13 mouse cellular contexts compared by ENCODE assay signal in genomic region chr11:65386291-65387061, GRCm38 (mm10).
A peak's percentile ranks its signal among the peaks of the same experiment; 100 is the strongest.
DNase-seq lines count a peak whose midpoint lies in the region; ATAC-seq lines count a peak whose summit lies in the region.
"Had no signal": no experiment of that assay in that cellular context is flagged by ENCODE, and none has a peak within 500 bp of the region (broad histone marks: within the 10 kb centered on the region; RNA-seq: fewer than 3 reads in every experiment).

No protein-coding gene starts in this region.

- H3K9me3 ChIP-seq in lung, embryonic 16.5 days (ENCODE audit: control insufficient read depth, low read length) = no peaks in the 10 kb centered on the region
- H3K9me3 ChIP-seq in stomach, embryonic 16.5 days (replicated peaks; ENCODE audit: control insufficient read depth, low read length) = no peaks in the 10 kb centered on the region
- H3K9me3 ChIP-seq in midbrain, embryonic 14.5 days (ENCODE audit: control insufficient read depth, low read length) = no peaks in the 10 kb centered on the region
- H3K9me3 ChIP-seq: midbrain, embryonic 12.5 days had no signal

- no peaks in the 10 kb centered on the region for H3K36me3 ChIP-seq in lung, embryonic 16.5 days (ENCODE audit: control insufficient read depth, insufficient read depth, low read length)
- H3K36me3 ChIP-seq in stomach, embryonic 16.5 days (ENCODE audit: control insufficient read depth, insufficient read depth, low read length) = no peaks in the 10 kb centered on the region
- no peaks in the 10 kb centered on the region for H3K36me3 ChIP-seq in midbrain, embryonic 14.5 days (ENCODE audit: control insufficient read depth, insufficient read depth, low read length)
- H3K36me3 ChIP-seq: midbrain, embryonic 12.5 days had no signal

- peak; percentile 24 for DNase-seq in adrenal gland, postnatal 14 days
- no peak for DNase-seq in adrenal gland, postnatal 4 days (ENCODE audit: low spot score in 2 of 2)
- DNase-seq in lung, postnatal 14 days = no peak
- DNase-seq in kidney, postnatal 10 days = peak; percentile 76
- DNase-seq in midbrain, embryonic 14.5 days = no peak
- no peak for DNase-seq in right cerebral cortex, adult 2 months (ENCODE audit: low spot score in 2 of 2)
- DNase-seq: gastrocnemius, postnatal 36 days; layer of hippocampus, adult 9-11 months; right cerebral cortex, postnatal 14 days; thymus, postnatal 4 days had no signal

- H3K9ac ChIP-seq in lung, embryonic 16.5 days (ENCODE audit: low read length) = no peak overlapping the region
- no peak overlapping the region for H3K9ac ChIP-seq in stomach, embryonic 16.5 days (ENCODE audit: low read length)
- no peak overlapping the region for H3K9ac ChIP-seq in midbrain, embryonic 14.5 days (replicated peaks; ENCODE audit: low read length)
- H3K9ac ChIP-seq: midbrain, embryonic 12.5 days had no signal

- no peaks in the 10 kb centered on the region for H3K27me3 ChIP-seq in lung, embryonic 16.5 days (ENCODE audit: control insufficient read depth, insufficient read depth, low read depth, low read length)
- H3K27me3 ChIP-seq in stomach, embryonic 16.5 days (ENCODE audit: control insufficient read depth, insufficient read depth, low read length) = no peaks in the 10 kb centered on the region
- H3K27me3 ChIP-seq in midbrain, embryonic 14.5 days (ENCODE audit: control insufficient read depth, insufficient read depth, low read length) = no peaks in the 10 kb centered on the region
- H3K27me3 ChIP-seq: midbrain, embryonic 12.5 days had no signal

- H3K27ac ChIP-seq in lung, embryonic 16.5 days (ENCODE audit: low read length) = no peak overlapping the region
- no peak overlapping the region for H3K27ac ChIP-seq in stomach, embryonic 16.5 days (ENCODE audit: low read length)
- no peak overlapping the region for H3K27ac ChIP-seq in midbrain, embryonic 14.5 days (replicated peaks; ENCODE audit: low read depth, low read length)
- H3K27ac ChIP-seq: midbrain, embryonic 12.5 days had no signal

- 23% methylated on average over 14 of the region's 14 CpGs for WGBS in lung, embryonic 16.5 days
- 27% methylated on average over 14 of the region's 14 CpGs for WGBS in stomach, embryonic 16.5 days
- WGBS in midbrain, embryonic 14.5 days = 68% methylated on average over 14 of the region's 14 CpGs

- H3K4me1 ChIP-seq in lung, embryonic 16.5 days (replicated peaks; ENCODE audit: control insufficient read depth, insufficient read depth, low read length) = peaks cover 7% of the 10 kb centered on the region
- 0 out of 2 replicates have a peak, but pooled peaks cover 5% of the 10 kb centered on the region for H3K4me1 ChIP-seq in stomach, embryonic 16.5 days (ENCODE audit: control insufficient read depth, insufficient read depth, low read length)
- no peaks in the 10 kb centered on the region for H3K4me1 ChIP-seq in midbrain, embryonic 14.5 days (ENCODE audit: control insufficient read depth, insufficient read depth, low read length)

- H3K4me2 ChIP-seq in lung, embryonic 16.5 days (ENCODE audit: low read depth, low read length) = peak overlapping the region; percentile 11; the same call in 1 of the 2 replicates
- peak overlapping the region; percentile 7; the same call in 1 of the 2 replicates for H3K4me2 ChIP-seq in stomach, embryonic 16.5 days (ENCODE audit: low read depth, low read length)
- no peak overlapping the region for H3K4me2 ChIP-seq in midbrain, embryonic 14.5 days (ENCODE audit: low read length)
- H3K4me2 ChIP-seq: midbrain, embryonic 12.5 days had no signal

- peak; percentile 47; the same call in 1 of the 2 replicates for ATAC-seq in lung, embryonic 16.5 days (ENCODE audit: low read depth)
- ATAC-seq in stomach, embryonic 16.5 days (ENCODE audit: insufficient read depth, low FRiP score) = no peak
- no peak for ATAC-seq in midbrain, embryonic 14.5 days (ENCODE audit: low FRiP score, low TSS enrichment)

- H3K4me3 ChIP-seq in lung, embryonic 16.5 days (ENCODE audit: low read length) = no peak overlapping the region
- no peak overlapping the region for H3K4me3 ChIP-seq in stomach, embryonic 16.5 days (replicated peaks; ENCODE audit: low read length)
- H3K4me3 ChIP-seq in midbrain, embryonic 14.5 days (replicated peaks; ENCODE audit: low read depth, low read length) = no peak overlapping the region
- H3K4me3 ChIP-seq: midbrain, embryonic 12.5 days had no signal

Comparison
In these comparisons a context has a peak if more than half of its experiments do, and no peak if none do; other contexts are left out.
1. DNase-seq: peak in adrenal gland, postnatal 14 days (single experiment) and kidney, postnatal 10 days (single experiment); none in adrenal gland, postnatal 4 days (0 of 2), lung, postnatal 14 days (single experiment), midbrain, embryonic 14.5 days (single experiment) and right cerebral cortex, adult 2 months (0 of 2).